Mouse (Mus musculus): ENCODE measurements around the gene Atrnl1. TPM values are rescaled to one million over a fixed set of nuclear protein-coding genes. Genes with fewer than 3 reads are reported as not detected.
A peak's percentile ranks its signal among the peaks of the same experiment; 100 is the strongest.
"Not testable (repeated sequence)": the region's sequence is repeated elsewhere in the genome, so short reads cannot be mapped to it uniquely, and the experiment has no call there.

Atrnl1 gene
- total RNA-seq, 2 experiments from 2014 or later: 4.4 to 5.0 TPM

- peak; percentile 5 for DNase-seq (ENCODE audit: low spot score)
These were observed 205.6 kb downstream of the Atrnl1 start for GRCm38 (mm10) chr19:57816221-57816996.

DNA sequence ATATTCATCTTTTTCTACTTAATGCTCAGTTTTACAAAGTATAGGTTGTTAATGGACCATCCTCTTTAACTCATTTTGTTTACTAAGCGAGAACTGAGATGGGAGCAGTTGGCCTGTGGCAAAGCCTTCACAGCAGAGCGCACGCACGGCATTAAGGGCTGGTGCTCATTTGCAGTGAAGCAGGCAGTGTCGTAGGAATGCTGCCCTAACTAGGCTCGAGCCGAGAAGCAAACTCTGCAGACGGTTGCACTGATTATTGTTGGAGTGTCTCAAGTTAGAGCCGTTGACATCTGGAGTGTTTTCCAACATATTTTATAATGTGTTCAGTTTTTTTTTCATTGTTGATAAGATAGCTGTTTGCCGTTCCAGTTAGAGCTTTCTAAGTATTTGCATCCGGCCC is 206.9 kb downstream of the Atrnl1 start:
- no peak for DNase-seq (ENCODE audit: low spot score)

- no peak for DNase-seq (ENCODE audit: low spot score)
These were observed 212.6 kb downstream of the Atrnl1 start for GRCm38 (mm10) chr19:57823446-57823845.

DNA sequence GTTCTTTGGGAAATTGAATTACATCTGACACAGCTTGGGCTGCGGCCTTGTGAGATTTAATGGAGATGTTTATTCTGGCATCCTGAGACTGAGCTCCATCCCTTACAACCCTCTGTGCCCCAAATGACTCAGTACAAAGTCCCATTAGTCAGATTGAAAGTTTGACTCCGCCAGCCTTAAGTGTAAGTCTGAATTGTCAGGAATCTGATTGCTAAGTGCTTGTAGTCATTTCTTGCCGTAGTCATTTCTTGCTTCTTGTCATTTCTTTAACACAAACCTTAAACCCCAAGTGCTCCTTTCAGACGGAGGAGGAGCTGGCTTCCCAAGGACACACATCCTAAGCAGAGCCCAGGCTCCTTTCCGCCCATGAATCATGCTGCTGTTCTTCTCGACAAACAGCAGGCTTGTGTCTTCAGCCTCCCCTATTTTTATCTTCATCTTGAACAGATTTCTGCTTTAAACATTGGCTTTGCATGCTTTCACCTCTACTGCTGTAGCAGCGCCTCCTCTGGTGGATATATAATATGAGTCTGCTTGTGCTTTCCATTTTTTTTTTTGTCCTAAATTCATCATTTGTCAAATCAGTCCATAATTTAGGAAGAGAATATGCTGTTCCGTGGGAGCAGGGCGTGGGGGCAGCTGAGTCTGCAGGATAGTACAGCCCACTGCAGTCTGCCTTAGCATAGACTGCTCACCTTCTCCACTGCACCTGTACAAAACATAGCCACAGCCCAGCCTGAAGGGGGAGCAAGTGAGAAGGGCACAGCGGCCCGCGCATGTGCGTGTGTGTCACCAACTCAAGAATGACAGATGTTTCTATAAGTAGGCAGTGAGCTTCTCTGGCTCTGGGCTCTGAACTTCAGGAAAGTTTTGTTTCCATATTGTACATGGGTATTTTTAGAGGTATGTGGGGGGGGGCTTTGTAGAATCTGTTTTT is 214.7 kb downstream of the Atrnl1 start:
- no peak for DNase-seq (ENCODE audit: low spot score)

- DNase-seq (ENCODE audit: low spot score): no peak
These were observed 222.2 kb downstream of the Atrnl1 start for GRCm38 (mm10) chr19:57833083-57833482.

DNA sequence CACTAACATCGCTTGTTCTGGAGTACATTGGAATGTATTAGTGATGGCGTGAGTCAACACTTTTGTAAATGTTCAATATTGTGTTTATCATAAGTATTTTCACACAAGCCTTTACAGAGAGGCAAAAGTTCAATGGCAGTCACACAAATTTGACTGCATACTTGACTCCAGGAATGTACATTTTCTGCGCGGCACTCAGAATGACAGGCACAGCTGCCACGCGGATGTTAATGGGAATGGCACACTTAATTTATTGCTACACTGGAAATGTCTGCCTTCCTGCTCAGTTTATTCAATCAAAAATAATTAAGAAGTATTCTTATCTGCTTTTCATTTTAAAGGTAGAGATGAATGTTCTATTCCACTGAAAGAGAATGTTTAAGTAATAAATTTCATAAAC is 227.0 kb downstream of the Atrnl1 start:
- no peak for DNase-seq (ENCODE audit: low spot score)

GRCm38 (mm10) chr19:57838546-57838945 is 227.7 kb downstream of the Atrnl1 start:
- DNase-seq (ENCODE audit: low spot score): no peak

DNA sequence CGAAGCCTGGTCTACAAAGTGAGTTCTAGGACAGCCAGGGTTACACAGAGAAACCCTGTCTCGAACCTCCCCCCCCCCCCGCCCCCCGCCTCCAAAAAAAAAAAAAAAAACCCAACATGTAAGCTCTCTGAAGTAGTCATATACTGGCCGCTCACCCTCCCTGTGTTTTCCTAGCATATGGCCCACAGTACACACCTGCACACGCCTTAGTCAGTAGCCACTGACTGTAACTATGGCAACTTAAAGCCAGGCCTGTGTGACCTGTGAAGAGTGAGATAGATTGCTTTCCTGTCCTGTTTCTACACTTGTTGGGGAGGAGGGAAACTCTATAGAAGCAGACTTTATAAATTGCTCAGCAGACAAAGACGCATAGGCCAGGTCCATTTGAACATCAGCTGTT is 239.1 kb downstream of the Atrnl1 start:
- no peak for DNase-seq (ENCODE audit: low spot score)

DNA sequence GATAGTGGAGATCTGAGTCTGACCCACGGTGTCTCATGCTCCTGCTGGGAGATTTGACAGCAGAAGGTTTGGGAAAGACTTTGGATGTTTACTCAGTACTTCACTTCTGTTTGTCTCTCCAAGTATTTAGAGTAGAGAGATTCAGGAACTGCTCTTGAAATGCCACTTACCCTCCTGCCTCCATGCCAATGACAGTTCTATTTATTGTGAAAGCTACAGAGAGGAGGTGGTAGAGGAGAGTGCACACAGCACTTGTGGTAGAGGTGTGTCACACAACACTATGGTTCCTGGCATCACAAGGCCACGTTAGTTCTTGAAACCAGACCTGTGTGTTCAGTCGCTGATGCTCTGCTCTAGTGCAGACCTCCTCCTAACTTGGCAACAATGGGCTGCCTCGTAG is 257.5 kb downstream of the Atrnl1 start:
- DNase-seq (ENCODE audit: low spot score): no peak

DNA sequence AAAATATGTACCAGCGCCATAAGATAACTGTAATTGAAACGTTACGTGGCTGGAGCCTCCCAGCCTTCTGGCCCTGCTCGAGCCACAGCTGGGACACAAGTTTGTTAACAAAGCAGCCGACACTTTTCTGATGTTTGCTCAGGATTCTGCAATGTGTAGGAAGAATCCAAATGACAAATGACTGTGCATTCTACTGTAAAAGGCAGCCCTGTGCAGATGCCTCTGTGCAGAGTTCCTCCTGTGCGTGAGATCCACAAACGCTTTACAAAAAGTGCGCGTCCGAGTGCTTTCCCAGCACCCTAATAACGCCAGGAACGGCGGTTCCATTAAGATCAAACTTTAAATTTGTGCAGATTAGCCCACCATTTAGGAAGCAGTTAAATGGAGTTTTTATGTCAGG is 260.0 kb downstream of the Atrnl1 start:
- no peak for DNase-seq (ENCODE audit: low spot score)

GRCm38 (mm10) chr19:57876057-57876456 is 265.2 kb downstream of the Atrnl1 start:
- DNase-seq (ENCODE audit: low spot score): no peak

- DNase-seq (ENCODE audit: low spot score): no peak
These were observed 266.5 kb downstream of the Atrnl1 start for GRCm38 (mm10) chr19:57877343-57877742.

GRCm38 (mm10) chr19:57878583-57878982 is 267.7 kb downstream of the Atrnl1 start:
- no peak for DNase-seq (ENCODE audit: low spot score)

GRCm38 (mm10) chr19:57879841-57880240 is 269.0 kb downstream of the Atrnl1 start:
- not testable (repeated sequence) for DNase-seq (ENCODE audit: low spot score)

DNA sequence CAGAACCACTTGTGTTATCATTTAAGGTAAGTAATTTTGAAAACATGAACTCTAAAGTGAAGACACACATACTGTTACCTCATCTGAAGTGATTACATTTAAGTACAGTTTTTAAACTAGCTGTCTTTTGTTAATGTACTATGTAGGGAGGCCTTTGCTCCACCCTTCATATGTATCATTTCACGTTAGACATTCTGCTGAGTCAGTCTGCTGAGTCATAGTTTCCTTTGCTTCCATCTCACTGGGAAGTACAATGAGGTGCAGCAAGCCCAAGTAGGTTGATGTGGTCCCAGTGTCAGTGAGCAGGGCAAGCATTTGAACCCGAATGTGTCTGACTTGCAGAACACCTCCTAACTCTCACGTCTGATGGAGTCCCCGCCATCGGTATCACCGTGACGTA is 271.1 kb downstream of the Atrnl1 start:
- no peak for DNase-seq (ENCODE audit: low spot score)

- DNase-seq (ENCODE audit: low spot score): no peak
These were observed 278.0 kb downstream of the Atrnl1 start for GRCm38 (mm10) chr19:57888871-57889270.

DNA sequence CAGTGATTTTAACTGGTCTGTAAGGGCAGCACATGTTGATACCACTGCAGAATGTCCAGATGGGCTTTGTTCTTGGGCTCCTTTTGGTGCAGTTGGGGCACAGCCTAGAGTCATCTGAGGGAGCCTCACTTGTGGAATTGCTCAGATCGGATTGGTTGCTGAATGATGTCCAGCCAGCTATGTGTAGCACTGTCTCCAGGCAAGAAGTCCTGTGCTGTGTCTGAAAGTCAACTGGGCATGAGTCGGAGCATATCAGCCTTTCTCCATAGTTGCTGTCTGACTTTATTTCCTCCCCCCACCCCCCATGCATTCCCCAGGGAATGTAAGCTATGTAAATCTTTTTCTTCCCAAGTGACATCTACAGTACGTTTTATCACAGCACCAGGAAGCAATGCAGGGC is 278.9 kb downstream of the Atrnl1 start:
- DNase-seq (ENCODE audit: low spot score): no peak

DNA sequence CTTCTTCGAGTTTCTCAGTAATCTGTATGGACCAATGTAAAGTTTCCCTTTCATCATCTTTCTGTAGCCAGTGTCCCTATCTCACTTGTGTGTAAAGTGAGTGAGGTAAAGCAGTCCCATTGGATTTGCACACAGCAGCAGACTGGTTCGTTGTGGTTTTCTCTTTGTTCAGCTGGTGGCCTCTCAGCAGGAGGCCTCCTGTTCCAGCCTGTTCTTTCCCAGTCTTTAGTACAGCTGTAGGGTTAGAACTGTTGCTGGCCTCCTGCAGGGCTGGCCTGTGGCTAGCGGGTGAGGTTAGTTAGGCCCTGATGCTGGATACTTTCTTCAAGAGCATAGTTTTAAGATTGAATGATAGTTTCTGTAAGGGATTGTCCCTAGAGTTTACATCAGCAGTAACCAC is 280.1 kb downstream of the Atrnl1 start:
- DNase-seq (ENCODE audit: low spot score): no peak

GRCm38 (mm10) chr19:57894191-57894590 is 283.4 kb downstream of the Atrnl1 start:
- DNase-seq (ENCODE audit: low spot score): no peak

DNA sequence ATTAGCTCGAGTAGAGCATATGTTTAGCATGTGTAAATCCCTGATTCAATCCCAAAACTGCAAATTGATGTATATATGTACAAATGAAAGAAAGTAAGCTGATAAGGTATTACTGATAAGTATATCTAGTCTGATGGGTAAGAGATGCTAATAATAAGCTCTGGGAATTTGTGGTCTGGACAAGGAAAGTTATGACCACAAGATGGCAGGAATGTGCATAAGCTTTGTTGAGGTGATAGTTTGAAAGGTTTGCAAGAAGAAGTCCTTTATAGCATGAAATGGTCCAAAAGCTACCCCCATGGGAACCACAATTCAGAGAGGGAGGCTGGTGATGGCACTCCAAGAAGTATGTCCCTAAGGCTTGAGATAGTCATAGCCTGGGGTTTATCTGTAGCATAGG is 289.2 kb downstream of the Atrnl1 start:
- DNase-seq (ENCODE audit: low spot score): no peak

DNA sequence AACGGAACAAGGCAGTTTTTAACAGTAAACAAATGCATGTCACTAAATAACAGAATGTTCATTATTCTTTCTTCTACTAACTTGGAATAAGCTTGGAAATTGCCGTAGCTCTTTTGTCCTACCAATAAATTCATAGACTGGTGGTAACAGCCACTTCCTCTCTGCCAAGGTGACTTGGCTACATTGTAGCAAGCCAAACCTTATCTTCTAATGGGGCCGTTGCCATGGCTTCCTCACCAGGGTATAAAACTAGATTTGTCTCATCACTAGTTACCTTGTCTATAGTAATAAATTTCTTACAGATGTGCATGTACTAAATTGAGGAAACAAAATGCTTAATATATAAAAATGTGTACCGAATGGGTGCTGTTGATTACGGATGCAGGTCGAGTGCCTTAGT is 298.6 kb downstream of the Atrnl1 start:
- DNase-seq (ENCODE audit: low spot score): no peak

DNA sequence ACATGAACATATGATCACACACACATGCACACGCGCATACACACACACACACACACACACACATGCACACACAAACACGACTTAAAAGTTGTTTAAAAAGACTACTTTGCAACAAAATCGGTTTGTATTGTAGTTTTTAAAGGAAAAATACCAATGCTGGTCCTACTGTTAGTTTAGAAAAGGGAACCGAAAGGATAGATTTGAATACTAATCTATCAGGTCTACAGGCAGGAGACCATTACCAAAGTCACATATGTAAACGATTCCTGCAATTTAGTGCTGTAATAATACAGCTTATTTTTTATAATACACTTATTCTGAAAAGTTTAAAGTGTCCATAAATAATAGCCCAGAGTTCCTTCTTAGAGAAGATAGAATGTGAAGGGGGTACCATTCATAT is 299.8 kb downstream of the Atrnl1 start:
- no peak for DNase-seq (ENCODE audit: low spot score)

- DNase-seq (ENCODE audit: low spot score): no peak
These were observed 305.5 kb downstream of the Atrnl1 start for GRCm38 (mm10) chr19:57916325-57916724.

All from gastrocnemius, adult 18-20 months (tissue).